Mouse (Mus musculus): Measurements from ENCODE around the gene 1700056E22Rik.

Gene 1700056E22Rik

DNA sequence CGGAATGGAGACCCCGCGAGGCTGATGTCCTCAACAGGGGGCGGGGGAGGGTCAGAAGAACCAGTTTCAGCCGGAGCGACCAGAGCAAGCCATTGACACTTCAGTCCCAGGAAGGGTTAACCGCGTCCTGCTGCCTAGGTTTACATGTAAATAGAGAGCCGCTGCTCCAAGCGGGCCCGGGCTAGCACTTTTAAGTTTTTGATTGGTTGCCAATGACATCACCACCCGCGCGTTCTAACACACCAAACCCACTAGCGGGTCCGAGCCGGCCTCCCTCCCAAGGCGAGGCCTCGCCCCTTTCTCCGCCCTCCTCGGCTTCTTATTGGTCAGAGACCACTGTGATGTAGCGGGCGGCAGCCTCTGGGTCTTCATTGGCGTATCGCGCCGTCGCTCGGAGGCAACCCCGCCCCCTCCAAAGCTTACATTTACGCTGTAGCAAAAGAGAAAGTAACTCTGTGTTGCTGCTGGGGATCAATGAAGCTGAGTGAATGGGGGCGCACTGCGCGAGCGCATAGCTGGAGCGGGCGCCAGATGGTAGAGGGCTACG is at the start of gene 1700056E22Rik:
Gene 1700056E22Rik, minus strand, starts transcription at position 291 of the 547 bp plus-strand sequence.
- no peak for TF ChIP-seq GATA4 (IDR thresholded peaks at IDR 0.05; ENCODE audit: insufficient replicate concordance, low read length)

DNA sequence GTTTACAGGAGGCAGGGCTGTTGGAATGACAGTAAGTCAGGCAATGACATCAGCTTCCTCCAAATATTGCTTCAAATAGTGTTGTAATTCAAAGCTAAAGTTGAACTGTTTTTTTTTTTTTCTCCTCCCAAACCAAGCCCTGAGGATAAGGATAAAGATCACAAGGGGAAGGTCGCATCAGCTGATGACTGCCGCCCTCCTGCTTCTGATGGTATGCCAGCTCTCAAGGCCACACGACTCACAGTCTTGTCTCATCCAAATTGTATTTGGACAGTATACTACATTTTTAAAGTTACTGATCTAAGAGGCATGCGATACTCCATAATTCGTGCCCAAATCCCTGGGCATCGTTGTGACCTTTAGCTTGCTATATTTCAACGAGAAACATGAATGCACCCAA is 49.1 kb upstream of the 1700056E22Rik start:
- TF ChIP-seq GATA4 (IDR thresholded peaks at IDR 0.05; ENCODE audit: insufficient replicate concordance, low read length) = no peak

DNA sequence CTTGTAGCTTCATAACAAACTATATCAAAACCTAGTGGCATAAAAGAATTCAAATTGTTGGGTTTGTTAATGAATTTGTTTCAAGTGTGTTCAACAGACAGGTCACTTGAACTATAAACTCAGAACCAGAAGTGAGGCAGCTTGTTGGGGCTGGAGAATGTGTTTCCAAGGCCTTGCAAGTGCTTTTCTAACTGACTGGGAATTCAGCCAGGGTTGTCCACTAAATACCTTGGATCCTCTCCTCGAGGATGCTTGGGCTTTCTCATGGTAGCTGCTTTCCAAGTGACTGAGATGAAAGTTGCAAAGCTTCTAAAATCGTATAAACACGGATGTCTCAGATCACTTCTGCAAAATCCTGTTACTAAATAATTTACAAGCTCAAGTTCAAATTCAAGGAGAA is 48.6 kb upstream of the 1700056E22Rik start:
- TF ChIP-seq GATA4 (IDR thresholded peaks at IDR 0.05; ENCODE audit: insufficient replicate concordance, low read length) = no peak

DNA sequence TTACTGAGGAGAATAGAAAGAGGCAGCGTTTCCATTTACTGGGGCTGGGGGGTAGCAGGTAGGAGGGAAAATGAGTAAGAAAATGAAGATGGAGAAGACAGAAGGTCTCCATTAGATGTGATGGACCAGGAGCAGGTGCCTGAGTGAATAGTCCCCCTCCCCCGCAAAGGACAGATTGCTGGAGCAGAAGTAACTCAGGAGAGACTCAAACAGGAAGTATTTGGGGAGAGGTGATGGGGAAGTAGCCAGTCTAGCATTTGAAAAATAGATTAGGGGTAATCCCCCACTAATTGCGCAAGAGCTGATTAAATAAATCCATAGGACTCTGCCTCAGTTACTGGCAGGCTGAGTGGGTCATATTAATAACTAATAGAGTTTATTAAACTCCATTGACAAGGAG is 45.2 kb upstream of the 1700056E22Rik start:
- TF ChIP-seq GATA4 (IDR thresholded peaks at IDR 0.05; ENCODE audit: insufficient replicate concordance, low read length) = no peak

DNA sequence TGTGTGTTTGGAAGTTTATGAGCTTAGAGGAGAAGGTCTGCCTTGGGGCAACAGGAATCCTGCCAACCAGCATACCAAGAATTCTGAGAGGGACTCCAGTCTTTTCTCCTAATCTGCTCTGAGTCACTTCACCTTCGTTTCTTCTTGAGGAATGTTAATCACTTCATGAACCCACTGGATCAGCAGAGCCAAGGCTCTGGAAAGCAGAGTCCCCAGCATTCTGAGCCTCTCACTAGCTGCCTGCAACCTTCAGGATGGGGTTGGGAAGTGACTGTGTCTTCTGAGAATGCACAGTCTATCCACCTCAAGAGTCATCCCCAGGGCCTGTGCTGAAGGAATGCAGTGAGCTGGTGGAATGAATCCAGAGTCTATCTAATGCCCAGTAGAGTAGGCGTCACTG is 42.7 kb upstream of the 1700056E22Rik start:
- no peak for TF ChIP-seq GATA4 (IDR thresholded peaks at IDR 0.05; ENCODE audit: insufficient replicate concordance, low read length)

DNA sequence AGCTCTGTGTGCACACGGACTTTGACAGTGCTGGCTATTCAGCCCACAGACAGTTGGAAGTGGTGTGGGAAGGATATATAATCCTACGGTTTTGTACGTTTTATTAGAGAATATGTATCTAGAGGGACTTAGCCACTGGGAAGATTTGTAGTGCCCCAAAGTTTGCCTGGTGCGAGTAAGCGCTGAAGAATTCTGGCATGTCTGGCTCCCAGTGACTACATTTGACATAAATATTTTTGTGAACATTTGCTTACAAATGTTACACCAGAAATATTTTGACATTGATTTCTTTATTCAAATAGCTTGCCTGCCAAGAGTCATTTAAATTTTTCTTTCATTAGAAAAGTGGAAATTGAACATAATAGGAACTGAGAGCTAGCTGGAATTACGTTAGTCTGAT is 42.0 kb upstream of the 1700056E22Rik start:
- TF ChIP-seq GATA4 (IDR thresholded peaks at IDR 0.05; ENCODE audit: insufficient replicate concordance, low read length) = no peak

DNA sequence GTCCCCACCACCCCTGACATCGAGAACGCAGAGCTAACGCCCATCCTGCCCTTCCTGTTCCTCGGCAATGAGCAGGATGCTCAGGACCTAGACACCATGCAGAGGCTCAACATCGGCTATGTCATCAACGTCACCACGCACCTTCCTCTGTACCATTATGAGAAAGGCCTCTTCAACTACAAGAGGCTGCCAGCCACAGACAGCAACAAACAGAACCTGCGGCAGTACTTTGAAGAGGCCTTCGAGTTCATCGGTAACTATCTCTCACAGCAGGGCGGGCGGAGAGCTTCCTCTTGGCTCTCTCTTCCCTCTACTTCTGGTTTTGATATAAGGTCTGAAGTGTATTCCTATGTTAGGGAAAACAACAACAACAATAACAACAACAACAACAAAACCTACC is 34.9 kb upstream of the 1700056E22Rik start:
- TF ChIP-seq GATA4 (IDR thresholded peaks at IDR 0.05; ENCODE audit: insufficient replicate concordance, low read length) = no peak

DNA sequence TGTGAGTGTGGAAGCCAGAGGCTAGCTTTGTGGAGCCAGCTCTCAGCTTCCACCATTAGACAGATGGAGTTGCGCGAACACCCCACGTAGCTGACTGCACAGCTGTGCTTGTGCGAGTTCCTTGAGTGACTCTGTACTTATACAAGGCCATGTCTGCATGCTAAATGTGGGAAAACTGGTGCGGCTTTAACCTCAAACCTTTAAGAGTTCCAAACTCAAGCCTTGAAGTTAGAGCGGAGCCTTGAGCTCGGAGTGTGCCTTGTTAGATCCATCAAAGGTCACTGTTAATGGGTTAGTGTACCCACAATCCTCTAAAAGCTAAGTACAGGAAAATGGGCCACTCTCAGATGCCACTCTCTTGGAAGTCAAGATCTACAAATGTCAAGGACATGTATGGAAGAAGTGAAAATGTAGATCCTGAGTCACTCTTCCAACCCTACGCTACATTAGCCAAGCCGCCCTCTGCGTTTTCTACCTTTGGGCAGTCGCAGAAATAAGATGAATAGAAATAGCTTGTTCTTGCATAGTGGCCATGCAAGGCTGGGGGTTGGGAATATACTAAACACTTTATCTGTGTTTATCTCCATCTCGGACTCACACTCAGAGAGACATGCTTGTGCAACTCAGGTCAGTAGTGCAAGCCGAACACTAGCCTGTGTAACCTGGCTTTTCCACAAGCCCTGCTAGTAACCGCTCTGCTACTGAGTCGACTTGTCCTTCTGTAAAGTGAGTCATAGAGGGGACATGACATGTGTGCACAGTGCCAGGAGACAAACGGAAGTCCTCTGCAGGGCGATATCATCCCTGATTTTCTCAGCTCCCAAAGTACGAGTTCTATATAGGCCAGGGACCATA is 33.8 kb upstream of the 1700056E22Rik start:
- no peak for TF ChIP-seq GATA4 (IDR thresholded peaks at IDR 0.05; ENCODE audit: insufficient replicate concordance, low read length)

DNA sequence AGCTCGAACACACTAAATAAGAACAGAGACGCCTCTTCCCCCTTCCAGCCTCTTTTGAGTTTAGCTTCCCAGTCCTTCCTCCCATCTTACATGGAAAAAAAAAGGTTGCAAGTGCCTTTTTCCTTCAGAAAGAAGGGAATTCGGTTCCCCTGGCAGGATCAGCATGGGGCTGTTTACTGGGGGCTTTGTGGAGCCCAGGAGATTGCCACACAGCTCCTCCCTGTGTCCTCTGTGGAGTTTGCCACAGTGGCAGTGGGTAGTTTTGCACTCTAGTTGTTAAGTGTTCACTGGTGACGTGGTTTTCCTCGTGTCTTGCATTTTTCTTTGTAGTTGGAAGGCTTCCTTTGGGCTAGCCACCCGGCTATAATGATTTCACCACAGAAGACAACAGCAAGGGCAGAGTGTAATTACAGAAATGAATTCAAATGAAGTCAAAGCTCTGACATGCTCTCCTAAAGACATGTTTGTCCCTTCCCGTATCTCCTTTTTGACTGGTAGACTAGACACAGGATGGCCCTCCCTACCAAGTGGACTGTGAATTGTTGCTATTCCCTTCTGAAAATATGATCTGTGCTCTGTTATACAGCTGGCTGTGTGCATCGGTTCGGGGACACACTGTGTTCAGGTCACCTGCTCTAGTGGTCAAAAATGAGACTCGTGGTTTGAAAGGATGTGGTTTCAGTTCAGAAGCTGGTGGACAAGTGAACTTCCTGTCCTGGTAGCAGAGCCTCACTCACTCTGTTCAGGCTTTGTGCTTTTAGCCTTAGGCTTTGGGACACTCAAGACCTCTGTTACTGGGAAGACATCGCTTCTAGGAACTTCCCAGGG is 32.6 kb upstream of the 1700056E22Rik start:
- no peak for TF ChIP-seq GATA4 (IDR thresholded peaks at IDR 0.05; ENCODE audit: insufficient replicate concordance, low read length)

DNA sequence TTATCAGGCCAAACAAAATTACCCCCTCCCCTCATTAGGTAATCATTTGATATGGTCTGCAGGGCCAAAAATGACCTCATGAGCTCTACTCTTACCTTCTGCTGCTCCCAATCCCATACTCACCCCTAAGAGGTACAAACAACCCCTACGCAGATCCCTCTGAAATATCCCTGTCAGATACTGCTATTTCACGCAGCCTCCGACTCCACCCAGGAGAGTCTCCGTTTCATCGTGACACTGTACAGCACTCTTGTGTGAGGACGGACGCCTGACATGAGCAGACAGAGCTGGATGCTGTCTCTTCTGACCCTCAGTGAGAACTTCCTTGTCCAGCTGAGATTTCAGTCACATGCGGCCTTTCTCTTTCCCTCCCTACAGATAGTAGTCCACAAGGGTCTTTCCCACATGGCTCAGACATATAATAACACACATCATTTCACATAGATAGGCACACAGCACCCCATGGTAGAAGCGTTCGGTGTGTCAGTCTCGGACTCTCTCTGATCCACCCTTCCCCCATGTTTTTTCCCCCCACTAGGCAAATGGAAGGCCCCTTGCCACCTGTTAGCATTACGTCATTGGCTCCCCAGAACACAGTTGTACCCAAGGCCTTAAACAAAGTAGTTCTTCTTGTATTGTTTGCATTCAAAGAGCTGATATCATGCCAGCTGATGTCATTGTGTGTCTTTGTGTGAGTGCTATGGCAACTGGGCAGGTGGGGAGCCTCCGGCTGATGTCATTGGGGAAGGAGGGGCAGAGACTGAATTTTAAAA is 31.7 kb upstream of the 1700056E22Rik start:
- no peak for TF ChIP-seq GATA4 (IDR thresholded peaks at IDR 0.05; ENCODE audit: insufficient replicate concordance, low read length)

DNA sequence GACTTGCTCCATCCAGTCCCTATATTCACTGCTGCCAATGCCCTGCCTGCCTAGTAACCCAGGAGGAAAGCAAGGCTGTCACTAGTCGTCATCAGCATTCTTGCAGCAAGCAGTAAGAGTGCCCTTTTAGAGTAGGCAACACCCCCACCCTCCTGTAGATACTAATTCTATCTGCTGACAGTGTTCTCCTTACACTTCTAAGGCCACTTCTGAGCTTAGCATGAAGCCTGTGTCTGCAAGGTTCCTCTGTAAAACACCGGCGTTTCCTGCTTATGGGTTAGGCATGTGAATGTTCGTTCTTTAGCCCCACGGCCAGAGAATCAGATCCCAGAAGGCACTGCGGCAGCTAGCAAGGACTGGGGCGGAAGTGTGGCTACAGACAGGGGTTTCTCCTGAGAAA is 30.2 kb upstream of the 1700056E22Rik start:
- no peak for TF ChIP-seq GATA4 (IDR thresholded peaks at IDR 0.05; ENCODE audit: insufficient replicate concordance, low read length)

DNA sequence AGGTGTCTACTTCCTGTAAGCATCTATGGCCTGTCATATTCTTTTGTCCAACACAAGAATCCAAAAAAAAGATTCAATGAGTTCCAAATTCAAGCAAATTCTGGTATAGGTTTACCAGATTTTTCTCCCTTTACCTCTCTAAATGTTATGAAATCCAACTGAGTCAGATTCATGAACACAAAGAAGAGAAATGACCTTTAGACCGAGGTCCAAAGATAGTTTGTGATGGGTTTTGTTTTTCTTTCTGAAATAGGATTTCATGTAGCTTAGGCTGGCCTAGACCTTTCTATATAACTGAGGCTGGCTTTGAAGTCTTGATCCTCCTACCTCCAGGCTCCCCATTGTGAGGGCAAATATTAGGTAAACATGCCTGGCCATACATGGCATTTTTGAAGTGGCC is 27.8 kb upstream of the 1700056E22Rik start:
- TF ChIP-seq GATA4 (IDR thresholded peaks at IDR 0.05; ENCODE audit: insufficient replicate concordance, low read length) = no peak

DNA sequence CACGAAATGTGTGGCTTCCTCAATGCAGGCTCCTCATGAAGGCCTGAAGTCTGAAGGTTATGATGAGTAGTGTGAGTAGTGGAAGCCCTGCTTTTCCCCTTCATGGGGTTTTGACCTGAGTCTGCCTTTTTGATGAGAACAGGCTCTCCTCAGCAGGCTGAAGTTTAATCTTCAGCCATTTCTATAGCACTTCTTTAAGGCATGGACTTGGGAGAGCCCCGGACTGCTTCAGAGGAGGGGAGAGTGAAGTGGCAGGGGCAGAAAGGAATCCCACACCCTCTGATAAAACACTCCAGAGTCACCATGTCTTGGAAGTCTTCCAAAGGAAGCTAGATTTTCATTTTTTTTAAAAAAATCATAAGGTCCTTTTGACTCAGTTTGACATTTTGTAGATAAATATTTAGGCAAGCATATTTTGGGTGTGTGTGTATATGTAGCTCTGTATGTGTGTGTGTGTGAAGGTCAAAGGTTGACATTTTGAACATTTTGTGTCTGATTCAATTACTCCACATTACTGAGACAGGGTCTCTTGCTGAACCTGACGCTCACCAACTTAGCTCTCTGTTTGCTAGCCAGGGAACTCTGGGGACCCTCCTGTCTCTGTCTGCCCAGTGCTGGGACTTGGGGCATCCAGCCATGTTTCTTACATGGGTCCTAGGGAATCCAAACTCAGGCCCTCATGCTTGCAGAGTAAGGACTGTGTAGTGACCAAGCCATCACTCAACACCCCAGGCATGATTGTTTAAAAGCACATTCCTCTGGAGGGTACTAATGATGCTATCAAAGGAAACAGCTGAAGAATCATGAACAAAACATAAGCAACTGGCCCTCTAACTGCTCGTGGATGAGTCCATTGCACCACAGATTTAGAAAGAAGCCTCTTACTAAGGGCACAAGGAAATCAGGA is 27.0 kb upstream of the 1700056E22Rik start:
- no peak for TF ChIP-seq GATA4 (IDR thresholded peaks at IDR 0.05; ENCODE audit: insufficient replicate concordance, low read length)

DNA sequence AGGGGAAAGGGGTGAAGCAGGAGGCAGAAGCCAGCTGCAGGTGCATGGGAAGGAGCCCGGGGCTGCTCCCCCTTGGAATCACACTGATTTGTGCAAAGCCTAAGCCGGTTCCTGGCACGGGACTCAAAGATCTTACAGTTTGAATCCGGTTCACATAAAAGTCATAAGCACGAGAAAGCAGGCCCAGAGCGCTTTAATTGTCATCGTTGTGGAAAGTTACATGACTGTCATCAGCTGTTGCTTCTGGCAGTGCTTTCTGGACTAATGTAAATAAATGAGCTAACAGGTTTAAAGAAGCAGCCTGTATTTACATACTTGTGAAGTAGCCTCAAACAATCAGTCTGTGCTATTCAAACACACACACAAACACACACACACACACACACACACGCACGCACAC is 26.3 kb upstream of the 1700056E22Rik start:
- no peak for TF ChIP-seq GATA4 (IDR thresholded peaks at IDR 0.05; ENCODE audit: insufficient replicate concordance, low read length)
